Mouse (Mus musculus) embryonic fibroblast, embryonic 13.5 days (primary cell): ENCODE measurements around the gene Rpl3. TPM values are rescaled to one million over a fixed set of nuclear protein-coding genes. Genes with fewer than 3 reads are reported as not detected.
"Not testable (repeated sequence)": the region's sequence is repeated elsewhere in the genome, so short reads cannot be mapped to it uniquely, and the experiment has no call there.

Experiments
- H3K27ac ChIP-seq: 2 replicates; pipeline ENCODE4 v1.5.1; 2012; ENCODE audit warnings: low read length, control low read depth, inconsistent platforms; ENCODE audit not compliant: insufficient read depth
- H3K4me1 ChIP-seq: 2 replicates; pipeline ENCODE4 v1.6.1; 2011; ENCODE audit warnings: low read length; ENCODE audit not compliant: control insufficient read depth, insufficient read depth
- H3K4me3 ChIP-seq: 2 replicates; pipeline ENCODE4 v1.5.1; 2011; ENCODE audit warnings: mild to moderate bottlenecking, control low read depth, low read length; ENCODE audit not compliant: insufficient read depth
- CTCF ChIP-seq: IDR thresholded peaks from 2 replicates; pipeline ENCODE4 v1.5.1; 2011; ENCODE audit warnings: mild to moderate bottlenecking, control low read depth, low read length, moderate library complexity, borderline replicate concordance; ENCODE audit not compliant: insufficient read depth
- POLR2A ChIP-seq: IDR thresholded peaks from 2 replicates; pipeline ENCODE4 v1.6.1; 2011; ENCODE audit warnings: low read depth, mild to moderate bottlenecking, control low read depth, low read length, moderate library complexity
- polyA plus RNA-seq: library from polyadenylated mRNA; stranded (reverse); fragments of >200 nt; gene quantifications from 2 replicates; pipeline ENCODE4 v1.2.4, GENCODE M21; 2011; ENCODE audit warnings: low read depth; ENCODE audit not compliant: missing spikeins, insufficient read length

Rpl3 gene
- polyA plus RNA-seq, 1 experiment: 1,636 TPM

- peak within 1 kb of the TSS; percentile 69 for H3K4me3 ChIP-seq
- H3K4me1 ChIP-seq: peaks cover 6% of the 10 kb centered on the region
- TF ChIP-seq CTCF (peak; percentile 24; the same call in 1 of the 2 replicates), POLR2A (peak; percentile 48)
- peak within 1 kb of the TSS; percentile 95 for H3K27ac ChIP-seq
Observed at GRCm38 (mm10) chr15:80132993-80133586, 41.4 kb upstream of the Rpl3 start, which contains the start of gene Tab1. TSS of gene Tab1 (plus strand) at chr15:80133127.

GRCm38 (mm10) chr15:80132452-80132851 lies 40.8 kb upstream of the Rpl3 start:
- peaks cover 4% of the 10 kb centered on the region for H3K4me1 ChIP-seq
- H3K4me3 ChIP-seq: no peak overlapping the region
- H3K27ac ChIP-seq: no peak overlapping the region
- TF ChIP-seq POLR2A (no peak), CTCF (no peak)

GRCm38 (mm10) chr15:80131421-80131820 lies 39.8 kb upstream of the Rpl3 start:
- H3K27ac ChIP-seq: no peak overlapping the region
- TF ChIP-seq POLR2A (no peak), CTCF (no peak)
- peaks cover 3% of the 10 kb centered on the region; the same call in 1 of the 2 replicates for H3K4me1 ChIP-seq
- H3K4me3 ChIP-seq: no peak overlapping the region

GRCm38 (mm10) chr15:80130689-80131088 lies 39.0 kb upstream of the Rpl3 start:
- Histone ChIP-seq H3K27ac (no peak overlapping the region), H3K4me3 (no peak overlapping the region), H3K4me1 (no peaks in the 10 kb centered on the region)
- no peak for TF ChIP-seq POLR2A
- TF ChIP-seq CTCF: no peak

GRCm38 (mm10) chr15:80129982-80130381 lies 38.3 kb upstream of the Rpl3 start:
- Histone ChIP-seq H3K4me1 (no peaks in the 10 kb centered on the region), H3K27ac (no peak overlapping the region), H3K4me3 (no peak overlapping the region)
- TF ChIP-seq CTCF (no peak), POLR2A (no peak)

- no peak for TF ChIP-seq POLR2A
- TF ChIP-seq CTCF: no peak
- Histone ChIP-seq H3K27ac (no peak overlapping the region), H3K4me1 (no peaks in the 10 kb centered on the region), H3K4me3 (no peak overlapping the region)
Observed at GRCm38 (mm10) chr15:80127191-80127590, 35.5 kb upstream of the Rpl3 start.

GRCm38 (mm10) chr15:80124651-80125050 lies 33.0 kb upstream of the Rpl3 start:
- Histone ChIP-seq H3K27ac (no peak overlapping the region), H3K4me1 (no peaks in the 10 kb centered on the region), H3K4me3 (no peak overlapping the region)
- TF ChIP-seq CTCF: no peak
- TF ChIP-seq POLR2A: no peak

GRCm38 (mm10) chr15:80122431-80122830 lies 30.8 kb upstream of the Rpl3 start:
- not testable (repeated sequence) for H3K4me1 ChIP-seq, H3K4me3 ChIP-seq, H3K27ac ChIP-seq

- Histone ChIP-seq H3K4me3 (no peak overlapping the region), H3K4me1 (no peaks in the 10 kb centered on the region), H3K27ac (no peak overlapping the region)
- TF ChIP-seq POLR2A: no peak
- no peak for TF ChIP-seq CTCF
Observed at GRCm38 (mm10) chr15:80121721-80122325, 30.2 kb upstream of the Rpl3 start.

- H3K27ac ChIP-seq: no peak overlapping the region
- no peak overlapping the region for H3K4me3 ChIP-seq
- TF ChIP-seq POLR2A (no peak), CTCF (no peak)
- H3K4me1 ChIP-seq: no peaks in the 10 kb centered on the region; the same call in 1 of the 2 replicates
Observed at GRCm38 (mm10) chr15:80119076-80119475, 27.4 kb upstream of the Rpl3 start.

- TF ChIP-seq POLR2A (no peak), CTCF (no peak)
- H3K27ac ChIP-seq: no peak overlapping the region
- H3K4me3 ChIP-seq: no peak overlapping the region
- no peaks in the 10 kb centered on the region; the same call in 1 of the 2 replicates for H3K4me1 ChIP-seq
Observed at GRCm38 (mm10) chr15:80117154-80117553, 25.5 kb upstream of the Rpl3 start.
